Mouse (Mus musculus) lung, embryonic 14.5 days (tissue): ENCODE measurements around the gene Mtus2. TPM values are rescaled to one million over a fixed set of nuclear protein-coding genes. Genes with fewer than 3 reads are reported as not detected.

Experiments
- ATAC-seq: fragments of 200-750 bp; cut with Nextera tagmentation; 2 replicates; pipeline ENCODE4 v1.8.0; 2017; ENCODE audit warnings: mild to moderate bottlenecking, moderate TSS enrichment, moderate library complexity; ENCODE audit not compliant: insufficient read depth
- DNase-seq: peaks from one replicate; pipeline ENCODE4 v3.0.0-alpha.2; 2015
- H3K27ac ChIP-seq: fragments of 300-500 bp; sonication (generic); 2 replicates; pipeline ENCODE4 v1.5.1; 2014; ENCODE audit warnings: low read depth, mild to moderate bottlenecking, moderate library complexity
- H3K27me3 ChIP-seq: fragments of 300-500 bp; sonication (generic); 2 replicates; pipeline ENCODE4 v1.6.1; 2014; ENCODE audit warnings: low read length, control low read depth; ENCODE audit not compliant: insufficient read depth
- H3K36me3 ChIP-seq: fragments of 300-500 bp; sonication (generic); 2 replicates; pipeline ENCODE4 v1.6.1; 2014; ENCODE audit warnings: control low read depth; ENCODE audit not compliant: insufficient read depth
- H3K4me1 ChIP-seq: fragments of 300-500 bp; sonication (generic); 2 replicates; pipeline ENCODE4 v1.6.1; 2014; ENCODE audit warnings: antibody characterized with exemption, control low read depth; ENCODE audit not compliant: insufficient read depth
- H3K4me2 ChIP-seq: fragments of 300-500 bp; sonication (generic); 2 replicates; pipeline ENCODE4 v1.6.1; 2014; ENCODE audit warnings: mild to moderate bottlenecking
- H3K4me3 ChIP-seq: fragments of 300-500 bp; sonication (generic); 2 replicates; pipeline ENCODE4 v1.5.1; 2014; ENCODE audit warnings: low read depth, low read length
- H3K9ac ChIP-seq: fragments of 300-500 bp; sonication (generic); 2 replicates; pipeline ENCODE4 v1.6.1; 2014
- H3K9me3 ChIP-seq: fragments of 300-500 bp; sonication (generic); 2 replicates; pipeline ENCODE4 v1.6.1; 2016; ENCODE audit warnings: low read depth, low read length, control low read depth
- CTCF ChIP-seq: IDR thresholded peaks from 2 replicates; pipeline ENCODE4 v1.5.1; 2016; ENCODE audit warnings: antibody characterized with exemption, low read depth
- WGBS: fragments of 180-500 bp; shearing (Covaris S2); extraction: QIAGEN DNeasy Blood & Tissue Kit; methylation state at CpG from one replicate; pipeline ENCODE4 v1.1.7; 2014; 5-methylcytosine and 5-hydroxymethylcytosine counted together
- polyA plus RNA-seq: library from polyadenylated mRNA; unstranded; fragments of >200 nt; fragmentation: Nextera tagmentation; extraction: Ambion mirVana; gene quantifications from 2 replicates; pipeline ENCODE4 v1.2.1, GENCODE M21; 2014

Gene Mtus2
- polyA plus RNA-seq, 1 experiment from 2014 or later, result 5.7 TPM

- no peak for TF ChIP-seq CTCF
- Histone ChIP-seq H3K4me2 (peak overlapping the region; percentile 48), H3K4me3 (no peak overlapping the region), H3K9ac (no peak overlapping the region; the same call in 1 of the 2 replicates), H3K27me3 (no peaks in the 10 kb centered on the region), H3K36me3 (peaks cover 8% of the 10 kb centered on the region; the same call in 1 of the 2 replicates), H3K27ac (peak overlapping the region; percentile 70; the same call in 1 of the 2 replicates), H3K9me3 (no peaks in the 10 kb centered on the region), H3K4me1 (peaks cover 8% of the 10 kb centered on the region; the same call in 1 of the 2 replicates)
- 31% methylated on average over 26 of the region's 26 CpGs for WGBS
- ATAC-seq (peak; percentile 84), DNase-seq (peak; percentile 67)
Observed at GRCm38 (mm10) chr5:148342061-148342741, 385.1 kb downstream of the Mtus2 start.

GRCm38 (mm10) chr5:148344374-148344773 is 387.3 kb downstream of the Mtus2 start:
- H3K27me3 ChIP-seq, result no peaks in the 10 kb centered on the region
- H3K4me3 ChIP-seq, result no peak overlapping the region
- H3K27ac ChIP-seq, result no peak overlapping the region
- no peaks in the 10 kb centered on the region for H3K9me3 ChIP-seq
- H3K4me2 ChIP-seq, result no peak overlapping the region
- no peak for ATAC-seq
- DNase-seq, result peak; percentile 28
- peaks cover 12% of the 10 kb centered on the region; the same call in 1 of the 2 replicates for H3K4me1 ChIP-seq
- H3K36me3 ChIP-seq, result peaks cover 8% of the 10 kb centered on the region; the same call in 1 of the 2 replicates
- no peak overlapping the region for H3K9ac ChIP-seq
- 58% methylated on average over 5 of the region's 5 CpGs for WGBS
- no peak for TF ChIP-seq CTCF

- peaks cover 12% of the 10 kb centered on the region; the same call in 1 of the 2 replicates for H3K4me1 ChIP-seq
- H3K4me3 ChIP-seq, result no peak overlapping the region
- no peaks in the 10 kb centered on the region for H3K27me3 ChIP-seq
- DNase-seq, result peak; percentile 12
- no peak for ATAC-seq
- no peaks in the 10 kb centered on the region for H3K36me3 ChIP-seq
- H3K4me2 ChIP-seq, result no peak overlapping the region
- H3K27ac ChIP-seq, result no peak overlapping the region
- no peaks in the 10 kb centered on the region for H3K9me3 ChIP-seq
- WGBS, result 88% methylated on average over 8 of the region's 8 CpGs
- H3K9ac ChIP-seq, result no peak overlapping the region
- TF ChIP-seq CTCF, result peak; percentile 49; the same call in 1 of the 2 replicates
Observed at GRCm38 (mm10) chr5:148346543-148346942, 389.4 kb downstream of the Mtus2 start.

GRCm38 (mm10) chr5:148348153-148348552 is 391.0 kb downstream of the Mtus2 start:
- ATAC-seq (no peak), DNase-seq (no peak)
- Histone ChIP-seq H3K9me3 (no peaks in the 10 kb centered on the region), H3K27me3 (no peaks in the 10 kb centered on the region), H3K4me3 (no peak overlapping the region), H3K4me2 (no peak overlapping the region), H3K27ac (no peak overlapping the region), H3K9ac (no peak overlapping the region), H3K4me1 (peaks cover 4% of the 10 kb centered on the region; the same call in 1 of the 2 replicates), H3K36me3 (no peaks in the 10 kb centered on the region)
- TF ChIP-seq CTCF, result no peak
- 69% methylated on average over 8 of the region's 8 CpGs for WGBS

DNA sequence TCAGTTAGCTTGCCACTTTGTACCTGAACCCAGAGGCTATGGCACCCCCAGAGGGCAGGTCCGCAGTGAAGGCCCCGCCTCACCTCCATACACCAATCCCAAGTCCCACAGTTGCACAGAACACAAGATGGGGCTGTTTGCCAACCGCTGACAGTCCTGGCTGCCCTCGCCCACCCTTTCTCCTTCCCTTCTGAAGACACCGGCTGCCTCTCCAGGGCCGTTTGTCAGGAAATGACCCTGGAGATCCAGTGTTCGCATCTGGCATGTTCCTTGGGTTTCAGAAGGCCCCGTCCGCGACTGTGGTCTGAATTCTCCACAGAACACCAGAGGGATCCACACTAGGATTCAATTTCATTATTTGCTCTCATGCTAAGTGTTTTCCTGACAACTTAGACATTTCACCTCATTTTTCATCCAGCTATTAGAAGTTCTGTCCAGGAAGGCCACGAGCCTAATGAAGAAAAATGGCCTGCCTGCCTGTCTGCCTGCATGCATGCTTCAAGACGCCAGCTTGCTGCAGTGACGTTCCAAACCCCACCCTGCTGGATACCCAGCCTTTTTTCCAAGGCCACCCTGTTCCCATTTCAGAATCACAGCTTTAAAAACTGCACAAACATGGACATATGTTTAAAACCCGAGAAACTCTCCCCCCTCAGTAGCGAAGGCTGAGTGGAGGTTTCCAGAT is 392.3 kb downstream of the Mtus2 start:
- no peaks in the 10 kb centered on the region for H3K27me3 ChIP-seq
- peak; percentile 36 for TF ChIP-seq CTCF
- ATAC-seq (peak; percentile 78), DNase-seq (peak; percentile 87)
- H3K4me1 ChIP-seq, result peaks cover 4% of the 10 kb centered on the region; the same call in 1 of the 2 replicates
- WGBS, result 28% methylated on average over 15 of the region's 15 CpGs
- H3K4me2 ChIP-seq, result 0 out of 2 replicates have a peak overlapping the region, but pooled peaks have one; percentile 7
- no peak overlapping the region for H3K9ac ChIP-seq
- no peaks in the 10 kb centered on the region for H3K9me3 ChIP-seq
- H3K4me3 ChIP-seq, result no peak overlapping the region
- no peaks in the 10 kb centered on the region for H3K36me3 ChIP-seq
- H3K27ac ChIP-seq, result 0 out of 2 replicates have a peak overlapping the region, but pooled peaks have one; percentile 19

GRCm38 (mm10) chr5:148353429-148353828 is 396.3 kb downstream of the Mtus2 start:
- no peak for ATAC-seq
- Histone ChIP-seq H3K36me3 (no peaks in the 10 kb centered on the region), H3K4me3 (no peak overlapping the region), H3K27me3 (no peaks in the 10 kb centered on the region), H3K4me1 (peaks cover 4% of the 10 kb centered on the region; the same call in 1 of the 2 replicates), H3K4me2 (no peak overlapping the region), H3K9ac (no peak overlapping the region), H3K27ac (no peak overlapping the region), H3K9me3 (no peaks in the 10 kb centered on the region)
- no peak for DNase-seq
- no peak for TF ChIP-seq CTCF
- 37% methylated on average over 16 of the region's 16 CpGs for WGBS

GRCm38 (mm10) chr5:148354536-148354935 is 397.4 kb downstream of the Mtus2 start:
- TF ChIP-seq CTCF, result no peak
- no peak for ATAC-seq
- no peaks in the 10 kb centered on the region for H3K9me3 ChIP-seq
- H3K27me3 ChIP-seq, result no peaks in the 10 kb centered on the region
- no peak for DNase-seq
- no peak overlapping the region for H3K27ac ChIP-seq
- H3K4me3 ChIP-seq, result no peak overlapping the region
- 21% methylated on average over 8 of the region's 8 CpGs for WGBS
- H3K9ac ChIP-seq, result no peak overlapping the region
- no peaks in the 10 kb centered on the region for H3K36me3 ChIP-seq
- H3K4me2 ChIP-seq, result no peak overlapping the region
- no peaks in the 10 kb centered on the region for H3K4me1 ChIP-seq
